In genomic region chr1:126880801-126881200, GRCm38 (mm10) we compare ENCODE assay signal across 20 mouse cellular contexts. TPM values are rescaled to one million over a fixed set of nuclear protein-coding genes. Genes with fewer than 3 reads are reported as not detected.
DNase-seq lines count a peak whose midpoint lies in the region; ATAC-seq and TF ChIP-seq lines count a peak whose summit lies in the region.
"Had no signal": no experiment of that assay in that cellular context is flagged by ENCODE, and none has a peak within 500 bp of the region (broad histone marks: within the 10 kb centered on the region; RNA-seq: fewer than 3 reads in every experiment).

No protein-coding gene starts in this region.

- H3K9ac ChIP-seq in ES-E14 (ENCODE audit: insufficient read depth, low read depth, low read length, poor library complexity, severe bottlenecking): no peak overlapping the region
- no peak overlapping the region for H3K9ac ChIP-seq in midbrain, embryonic 16.5 days (ENCODE audit: low read depth, low read length)
- H3K9ac ChIP-seq: embryonic facial prominence, embryonic 12.5 days; forebrain, embryonic 13.5 days; forebrain, embryonic 15.5 days; forebrain, postnatal 0 days had no signal

- no peak for ATAC-seq in midbrain, embryonic 16.5 days
- ATAC-seq: forebrain, embryonic 13.5 days; forebrain, embryonic 15.5 days; forebrain, postnatal 0 days had no signal

- no peaks in the 10 kb centered on the region for H3K4me1 ChIP-seq in ES-E14 (ENCODE audit: control insufficient read depth in 2 of 2, insufficient read depth in 2 of 2, low read length in 2 of 2, poor library complexity in 1 of 2)
- H3K4me1 ChIP-seq in midbrain, embryonic 16.5 days (ENCODE audit: control insufficient read depth, insufficient read depth, low read length): no peaks in the 10 kb centered on the region
- H3K4me1 ChIP-seq: embryonic facial prominence, embryonic 10.5 days; embryonic facial prominence, embryonic 12.5 days; forebrain, embryonic 13.5 days; forebrain, embryonic 15.5 days had no signal

- H3K4me3 ChIP-seq in ES-E14 (ENCODE audit: insufficient read depth in 1 of 2, low read depth in 1 of 2, low read length in 2 of 2, poor library complexity in 1 of 2, severe bottlenecking in 1 of 2): no peak overlapping the region
- no peak overlapping the region for H3K4me3 ChIP-seq in midbrain, embryonic 16.5 days (ENCODE audit: low read depth, low read length)
- H3K4me3 ChIP-seq: embryonic facial prominence, embryonic 10.5 days; embryonic facial prominence, embryonic 12.5 days; forebrain, embryonic 13.5 days; forebrain, embryonic 15.5 days had no signal

- no peaks in the 10 kb centered on the region for H3K9me3 ChIP-seq in ES-E14 (ENCODE audit: control insufficient read depth, insufficient read depth, low read depth, low read length)
- no peaks in the 10 kb centered on the region for H3K9me3 ChIP-seq in midbrain, embryonic 16.5 days (replicated peaks; ENCODE audit: control insufficient read depth, low read length, poor library complexity, severe bottlenecking)
- H3K9me3 ChIP-seq: embryonic facial prominence, embryonic 10.5 days; embryonic facial prominence, embryonic 12.5 days; forebrain, embryonic 13.5 days; forebrain, embryonic 15.5 days had no signal

- no peaks in the 10 kb centered on the region for H3K36me3 ChIP-seq in ES-E14 (ENCODE audit: control insufficient read depth, insufficient read depth, low read length, poor library complexity, severe bottlenecking)
- no peaks in the 10 kb centered on the region for H3K36me3 ChIP-seq in midbrain, embryonic 16.5 days (ENCODE audit: control insufficient read depth, insufficient read depth, low read length)
- H3K36me3 ChIP-seq: embryonic facial prominence, embryonic 10.5 days; embryonic facial prominence, embryonic 12.5 days; forebrain, embryonic 15.5 days had no signal

- DNase-seq in ES-CJ7 (ENCODE audit: low read depth, low spot score): peak; percentile 65
- DNase-seq in ES-E14 (ENCODE audit: low read depth, low spot score): peak; percentile 21
- DNase-seq in ZHBTc4 (ENCODE audit: low read depth, low spot score): peak; percentile 56
- DNase-seq in thymus, postnatal 0 days (ENCODE audit: low spot score): no peak
- DNase-seq: adrenal gland, adult 8-10 months; adrenal gland, postnatal 14 days; adrenal gland, postnatal 36 days; cerebellum, adult 11-12 months; cerebellum, adult 2 months; cerebellum, adult 9-10 months; cerebellum, postnatal 10 days; cerebellum, postnatal 25 days; forebrain, postnatal 0 days had no signal

- in situ Hi-C loops in ES-E14 (cut with MboI; ENCODE audit: low sequenced_read_pairs in 2 of 2, unreplicated experiment in 2 of 2): no loop called here

- no peak overlapping the region for H3K4me2 ChIP-seq in midbrain, embryonic 16.5 days (ENCODE audit: low read length)
- H3K4me2 ChIP-seq: embryonic facial prominence, embryonic 12.5 days; forebrain, embryonic 13.5 days; forebrain, embryonic 15.5 days had no signal

- WGBS in midbrain, embryonic 16.5 days: 94% methylated on average over 3 of the region's 3 CpGs

- no peaks in the 10 kb centered on the region for H3K27me3 ChIP-seq in midbrain, embryonic 16.5 days (ENCODE audit: control insufficient read depth, insufficient read depth, low read depth, low read length)
- H3K27me3 ChIP-seq: embryonic facial prominence, embryonic 12.5 days; forebrain, embryonic 13.5 days; forebrain, embryonic 15.5 days had no signal

- H3K27ac ChIP-seq in ES-E14 (ENCODE audit: insufficient read depth, low read depth, low read length, poor library complexity, severe bottlenecking): no peak overlapping the region
- H3K27ac ChIP-seq in midbrain, embryonic 16.5 days (ENCODE audit: low read length): no peak overlapping the region
- H3K27ac ChIP-seq: embryonic facial prominence, embryonic 10.5 days; embryonic facial prominence, embryonic 12.5 days; forebrain, embryonic 13.5 days; forebrain, embryonic 15.5 days had no signal

TF ChIP-seq in ES-E14, 5 proteins besides CTCF, POLR2A, EP300 and RAD21:
- TF ChIP-seq HCFC1 (IDR thresholded peaks at IDR 0.05; ENCODE audit: borderline replicate concordance, insufficient read depth, low read length) (no peak), MAFK (IDR thresholded peaks at IDR 0.05; ENCODE audit: insufficient read depth, low read depth, low read length) (no peak), CHD2 (IDR thresholded peaks at IDR 0.05; ENCODE audit: low read depth, low read length) (no peak), ZC3H11A (IDR thresholded peaks at IDR 0.05; ENCODE audit: borderline replicate concordance, low read depth, low read length) (no peak), ZNF384 (IDR thresholded peaks at IDR 0.05; ENCODE audit: low read depth, low read length) (no peak)

RNA-seq across cellular contexts. Expression of gene Nckap5, which starts 50.2 kb away (rescaled TPM):
- total RNA-seq in ES-E14 (2012; rRNA removed): 0.18 and 0.53 TPM in 2 replicates
- 10.1 and 10.9 TPM in 2 replicates for polyA plus RNA-seq in midbrain, embryonic 16.5 days (2015; fragmentation: Nextera tagmentation; extraction: Ambion mirVana)
- 0.94 and 1.1 TPM in 2 replicates for polyA plus RNA-seq in thymus, postnatal 0 days (2015; fragmentation: Nextera tagmentation; extraction: Ambion mirVana)
- total RNA-seq: MEL had no signal
- polyA plus RNA-seq: C2C12 had no signal
